Mouse (Mus musculus) intestine, embryonic 14.5 days (tissue): ENCODE measurements around the gene Slpi. TPM values are rescaled to one million over a fixed set of nuclear protein-coding genes. Genes with fewer than 3 reads are reported as not detected.

Experiments used
- ATAC-seq: fragments of 200-750 bp; cut with Nextera tagmentation; replicated peaks from 2 replicates; pipeline ENCODE4 v1.8.0; 2017; ENCODE audit warnings: low read depth, moderate number of reproducible peaks, moderate TSS enrichment, moderate library complexity; ENCODE audit not compliant: low FRiP score, low TSS enrichment
- DNase-seq: peaks from one replicate; pipeline ENCODE4 v3.0.0-alpha.2; 2018; ENCODE audit warnings: low spot score
- H3K27ac ChIP-seq: fragments of 300-500 bp; sonication (generic); 2 replicates; pipeline ENCODE4 v1.5.1; 2014; ENCODE audit warnings: low read depth, mild to moderate bottlenecking, control low read depth
- H3K27me3 ChIP-seq: fragments of 300-500 bp; sonication (generic); replicated peaks from 2 replicates; pipeline ENCODE4 v1.6.1; 2014; ENCODE audit warnings: low read length, control low read depth; ENCODE audit not compliant: control insufficient read depth, insufficient read depth
- H3K36me3 ChIP-seq: fragments of 300-500 bp; sonication (generic); 2 replicates; pipeline ENCODE4 v1.6.1; 2014; ENCODE audit warnings: low read length, control low read depth; ENCODE audit not compliant: control insufficient read depth, insufficient read depth
- H3K4me1 ChIP-seq: fragments of 300-500 bp; sonication (generic); replicated peaks from 2 replicates; pipeline ENCODE4 v1.6.1; 2014; ENCODE audit warnings: low read length, control low read depth, mixed read lengths; ENCODE audit not compliant: control insufficient read depth, insufficient read depth
- H3K4me2 ChIP-seq: fragments of 300-500 bp; sonication (generic); 2 replicates; pipeline ENCODE4 v1.6.1; 2014; ENCODE audit warnings: low read length
- H3K4me3 ChIP-seq: fragments of 300-500 bp; sonication (generic); 2 replicates; pipeline ENCODE4 v1.5.1; 2014; ENCODE audit warnings: low read depth, low read length, control low read depth, mixed read lengths
- H3K9ac ChIP-seq: fragments of 300-500 bp; sonication (generic); 2 replicates; pipeline ENCODE4 v1.6.1; 2014; ENCODE audit warnings: mild to moderate bottlenecking, low read length
- H3K9me3 ChIP-seq: fragments of 300-500 bp; sonication (generic); 2 replicates; pipeline ENCODE4 v1.6.1; 2016; ENCODE audit warnings: low read length, control low read depth; ENCODE audit not compliant: control insufficient read depth
- WGBS: fragments of 180-500 bp; shearing (Covaris S2); extraction: QIAGEN DNeasy Blood & Tissue Kit; methylation state at CpG from one replicate; pipeline ENCODE4 v1.1.7; 2014; 5-methylcytosine and 5-hydroxymethylcytosine counted together
- polyA plus RNA-seq: library from polyadenylated mRNA; unstranded; fragments of >200 nt; fragmentation: Nextera tagmentation; extraction: Ambion mirVana; gene quantifications from 2 replicates; pipeline ENCODE4 v1.2.1, GENCODE M21; 2014

The Slpi gene
- polyA plus RNA-seq, 1 experiment from 2014 or later, result 0.32 TPM

DNA sequence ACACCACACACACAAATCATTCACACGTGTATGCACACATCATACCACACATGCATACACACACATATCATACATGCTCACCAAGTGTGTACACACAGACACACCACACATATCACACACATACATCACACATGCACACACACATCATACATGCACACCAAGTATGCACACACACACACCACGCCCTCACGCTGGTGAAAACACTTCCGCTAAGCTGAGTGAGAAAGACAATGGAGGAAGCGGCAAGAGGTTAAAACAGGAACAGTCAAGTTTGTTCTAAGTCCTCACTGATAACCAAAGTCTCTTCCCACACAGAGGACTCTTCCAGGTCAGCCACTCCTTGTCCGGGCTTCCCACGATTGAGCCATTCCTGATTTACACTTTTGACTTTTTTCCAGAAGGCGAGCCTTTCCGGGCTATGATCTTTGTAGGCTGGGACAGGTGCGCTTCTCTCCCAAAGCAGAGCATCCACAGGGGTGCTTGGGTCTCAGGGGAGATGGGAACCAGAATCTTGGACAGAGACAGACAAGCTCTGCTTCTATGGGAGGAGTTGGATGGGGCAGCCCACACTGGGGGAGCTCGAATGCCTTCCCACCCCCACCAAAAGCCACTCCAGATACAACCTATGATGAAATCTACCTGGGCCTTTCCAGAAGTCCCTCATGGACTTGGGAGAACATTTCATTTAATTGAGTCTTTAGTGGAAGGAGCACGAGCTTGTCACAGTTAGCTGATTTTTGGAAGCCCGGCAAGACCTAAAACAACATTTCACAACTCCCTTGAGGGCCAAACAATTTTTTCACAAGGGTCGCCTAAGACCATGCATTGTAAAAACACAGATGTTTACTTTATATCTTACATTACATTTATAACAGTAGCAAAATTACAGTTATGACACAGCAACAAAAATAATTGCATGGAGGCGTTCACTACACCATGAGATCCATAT, 11.1 kb downstream of the Slpi start:
- Histone ChIP-seq H3K4me3 (no peak overlapping the region), H3K4me1 (no peaks in the 10 kb centered on the region), H3K9me3 (no peaks in the 10 kb centered on the region), H3K27ac (no peak overlapping the region), H3K27me3 (no peaks in the 10 kb centered on the region), H3K4me2 (no peak overlapping the region), H3K36me3 (no peaks in the 10 kb centered on the region), H3K9ac (no peak overlapping the region)
- no peak for ATAC-seq
- 88% methylated on average over 15 of the region's 15 CpGs for WGBS
- DNase-seq, result no peak

DNA sequence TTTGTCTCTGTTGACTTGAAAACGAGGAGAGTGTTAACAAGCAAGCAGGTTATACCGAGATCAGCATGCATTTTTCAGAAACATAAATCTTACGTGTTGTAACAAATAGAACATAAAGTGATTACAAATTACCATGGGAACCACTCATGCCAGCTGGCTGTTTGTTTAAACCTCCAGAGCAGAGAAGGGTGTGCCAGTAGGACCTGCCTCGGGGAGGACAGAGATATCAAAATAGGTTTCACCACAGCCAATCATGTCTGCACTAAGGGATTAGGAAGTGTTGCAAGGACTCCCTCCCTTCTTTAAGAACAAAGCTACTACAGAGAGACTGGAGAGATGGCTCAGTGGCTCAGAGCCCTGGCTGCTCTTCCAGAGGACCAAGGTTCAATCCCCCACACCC, 15.7 kb downstream of the Slpi start:
- no peaks in the 10 kb centered on the region for H3K9me3 ChIP-seq
- H3K36me3 ChIP-seq, result no peaks in the 10 kb centered on the region
- ATAC-seq (no peak), DNase-seq (no peak)
- H3K4me1 ChIP-seq, result no peaks in the 10 kb centered on the region
- H3K4me2 ChIP-seq, result no peak overlapping the region
- no peaks in the 10 kb centered on the region for H3K27me3 ChIP-seq
- no peak overlapping the region for H3K4me3 ChIP-seq
- H3K9ac ChIP-seq, result no peak overlapping the region
- 29% methylated on average over 4 of the region's 4 CpGs for WGBS
- no peak overlapping the region for H3K27ac ChIP-seq

DNA sequence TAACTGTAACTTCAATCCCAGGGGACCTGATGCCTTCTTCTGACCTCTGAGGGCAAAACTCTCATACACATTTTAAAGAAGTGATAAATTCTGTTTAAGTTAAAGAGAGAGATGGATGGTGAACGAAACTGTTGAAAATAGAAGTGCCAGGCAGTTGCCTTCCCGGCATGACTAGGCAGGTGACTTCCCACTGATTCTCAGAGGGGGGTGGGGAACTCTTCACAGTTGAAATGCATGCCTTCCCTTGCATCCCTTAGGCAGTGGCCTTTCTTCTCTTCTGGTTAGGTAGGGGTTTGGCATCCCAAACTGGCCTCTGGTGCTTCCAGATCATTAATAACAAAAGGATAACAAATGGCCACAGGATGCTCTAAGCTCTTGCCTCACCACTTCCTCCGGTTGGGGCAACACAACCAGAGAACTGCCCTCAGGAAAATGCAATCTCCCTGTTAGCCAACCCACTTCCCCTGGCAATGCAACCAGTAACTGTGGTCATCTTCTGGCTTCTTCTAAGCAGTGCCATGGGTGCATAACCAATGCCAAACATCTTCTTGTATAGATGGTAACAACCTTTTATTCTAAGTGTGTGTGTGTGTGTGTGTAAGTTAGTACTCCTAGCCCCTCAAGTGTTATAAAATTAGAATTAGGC, 16.4 kb downstream of the Slpi start:
- no peak overlapping the region for H3K27ac ChIP-seq
- ATAC-seq (no peak), DNase-seq (no peak)
- WGBS, result 15% methylated on average over 3 of the region's 3 CpGs
- H3K4me3 ChIP-seq, result no peak overlapping the region
- H3K4me2 ChIP-seq, result no peak overlapping the region
- no peaks in the 10 kb centered on the region for H3K36me3 ChIP-seq
- no peaks in the 10 kb centered on the region for H3K9me3 ChIP-seq
- no peaks in the 10 kb centered on the region for H3K4me1 ChIP-seq
- H3K9ac ChIP-seq, result no peak overlapping the region
- H3K27me3 ChIP-seq, result no peaks in the 10 kb centered on the region

DNA sequence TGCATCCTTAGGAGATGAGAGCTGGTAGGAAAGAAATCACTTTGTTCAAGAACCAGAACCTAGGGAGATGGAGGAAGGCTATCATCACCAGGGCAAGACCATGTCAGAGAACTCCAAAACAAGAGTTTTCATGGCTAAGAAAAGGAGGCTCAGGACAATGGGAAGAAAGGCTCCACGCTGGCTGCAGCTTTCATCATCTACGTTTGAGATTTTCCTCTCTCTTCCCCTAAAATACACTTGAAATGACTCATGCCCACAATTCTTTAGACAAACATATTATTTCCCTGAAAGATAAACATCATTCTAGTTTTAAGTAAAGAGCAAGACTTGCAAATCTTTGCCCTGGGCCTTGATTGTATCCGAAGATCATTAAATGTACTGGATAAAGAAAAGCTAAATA, 17.5 kb downstream of the Slpi start:
- WGBS, result 78% methylated on average over 3 of the region's 3 CpGs
- Histone ChIP-seq H3K4me3 (no peak overlapping the region), H3K9me3 (no peaks in the 10 kb centered on the region), H3K27ac (no peak overlapping the region), H3K4me1 (no peaks in the 10 kb centered on the region), H3K4me2 (no peak overlapping the region), H3K27me3 (no peaks in the 10 kb centered on the region), H3K9ac (no peak overlapping the region), H3K36me3 (no peaks in the 10 kb centered on the region)
- ATAC-seq (no peak), DNase-seq (no peak)

DNA sequence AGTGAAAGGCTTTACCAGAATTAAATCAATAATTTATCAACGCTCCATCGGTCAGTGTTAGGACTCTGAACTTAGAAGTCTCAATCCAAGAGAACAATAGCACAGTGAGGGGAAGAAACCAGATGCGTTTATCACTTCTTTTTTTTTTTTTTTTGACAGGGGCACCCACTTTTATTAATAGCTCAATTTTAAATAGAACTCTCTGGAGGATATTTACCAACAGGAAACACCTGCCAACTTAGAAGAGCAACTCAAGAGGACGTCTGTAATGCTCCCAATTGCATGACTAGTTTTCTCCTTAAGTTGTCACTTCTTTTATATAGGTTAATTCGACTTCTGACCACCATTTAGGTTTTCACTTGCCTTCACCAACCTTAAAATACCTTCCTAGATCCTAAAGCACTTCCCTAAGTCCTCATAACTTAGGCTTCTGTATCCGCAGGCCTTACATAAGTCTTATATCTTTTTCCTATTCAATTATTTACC, 20.2 kb downstream of the Slpi start:
- Histone ChIP-seq H3K9me3 (no peaks in the 10 kb centered on the region), H3K4me1 (no peaks in the 10 kb centered on the region), H3K4me2 (no peak overlapping the region), H3K4me3 (no peak overlapping the region), H3K27me3 (no peaks in the 10 kb centered on the region), H3K27ac (no peak overlapping the region), H3K9ac (no peak overlapping the region), H3K36me3 (no peaks in the 10 kb centered on the region)
- WGBS, result 80% methylated on average over 6 of the region's 6 CpGs
- no peak for ATAC-seq
- no peak for DNase-seq

DNA sequence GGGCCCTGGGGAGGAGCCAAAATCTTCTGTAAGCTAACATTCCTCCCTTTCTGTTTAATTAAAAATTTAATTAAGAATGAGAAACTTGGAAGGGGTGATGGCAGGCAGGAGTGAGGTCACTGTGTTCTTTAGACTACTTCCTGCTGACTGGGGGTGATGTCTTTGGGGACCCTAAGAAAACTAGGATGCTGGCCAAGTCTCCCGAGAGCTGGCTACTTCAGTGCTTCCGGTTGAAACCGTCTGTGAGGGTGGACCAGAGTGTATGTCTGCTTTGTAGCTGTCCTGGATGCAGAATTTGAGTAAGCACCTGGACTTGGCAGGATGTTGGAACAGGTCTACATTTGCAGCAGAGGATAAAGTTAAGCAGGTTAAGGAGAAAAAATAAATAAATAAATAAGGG, 21.9 kb downstream of the Slpi start:
- no peak for ATAC-seq
- H3K4me2 ChIP-seq, result no peak overlapping the region
- H3K36me3 ChIP-seq, result no peaks in the 10 kb centered on the region
- H3K27me3 ChIP-seq, result no peaks in the 10 kb centered on the region
- H3K4me1 ChIP-seq, result no peaks in the 10 kb centered on the region
- DNase-seq, result no peak
- H3K27ac ChIP-seq, result no peak overlapping the region
- 66% methylated on average over 3 of the region's 3 CpGs for WGBS
- no peak overlapping the region for H3K9ac ChIP-seq
- H3K9me3 ChIP-seq, result no peaks in the 10 kb centered on the region
- no peak overlapping the region for H3K4me3 ChIP-seq

DNA sequence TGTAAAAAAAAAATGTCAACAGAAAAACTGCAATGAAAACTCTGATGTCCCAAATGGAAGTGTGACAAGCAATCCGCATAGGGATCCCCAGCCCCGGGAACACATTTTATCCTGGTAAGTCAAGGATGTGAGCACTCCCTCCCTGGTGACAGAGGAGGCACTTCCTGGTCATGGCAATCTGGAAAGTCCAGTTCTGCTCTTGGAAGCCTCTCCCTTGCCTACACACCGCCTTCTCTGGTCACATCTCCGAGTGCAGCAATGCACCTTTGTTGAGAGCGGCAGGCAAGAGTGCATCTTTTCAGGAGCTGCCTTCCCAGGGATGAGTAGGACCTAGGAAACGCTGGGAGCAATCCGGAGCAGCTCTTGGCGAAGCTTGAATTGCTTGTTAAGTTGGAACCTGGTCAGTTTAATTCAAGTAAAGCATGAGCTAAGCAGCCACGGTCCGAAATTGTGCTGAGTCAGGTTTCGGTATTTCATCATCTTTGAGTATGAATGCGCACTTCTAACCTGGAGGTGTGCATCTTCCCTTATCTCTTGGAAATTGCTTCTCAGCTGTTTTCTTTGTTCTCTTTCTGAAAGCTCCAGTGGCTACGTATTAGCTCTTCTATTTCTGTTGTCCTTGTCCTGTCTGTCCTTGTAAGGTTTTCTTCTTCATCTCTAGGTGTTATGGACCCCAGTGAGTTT, 27.8 kb downstream of the Slpi start:
- Histone ChIP-seq H3K36me3 (no peaks in the 10 kb centered on the region), H3K4me2 (no peak overlapping the region), H3K27ac (no peak overlapping the region), H3K9me3 (no peaks in the 10 kb centered on the region), H3K9ac (no peak overlapping the region), H3K4me1 (no peaks in the 10 kb centered on the region), H3K27me3 (0 out of 2 replicates have a peak, but pooled peaks cover 3% of the 10 kb centered on the region), H3K4me3 (no peak overlapping the region)
- DNase-seq, result no peak
- WGBS, result 31% methylated on average over 13 of the region's 13 CpGs
- no peak for ATAC-seq

DNA sequence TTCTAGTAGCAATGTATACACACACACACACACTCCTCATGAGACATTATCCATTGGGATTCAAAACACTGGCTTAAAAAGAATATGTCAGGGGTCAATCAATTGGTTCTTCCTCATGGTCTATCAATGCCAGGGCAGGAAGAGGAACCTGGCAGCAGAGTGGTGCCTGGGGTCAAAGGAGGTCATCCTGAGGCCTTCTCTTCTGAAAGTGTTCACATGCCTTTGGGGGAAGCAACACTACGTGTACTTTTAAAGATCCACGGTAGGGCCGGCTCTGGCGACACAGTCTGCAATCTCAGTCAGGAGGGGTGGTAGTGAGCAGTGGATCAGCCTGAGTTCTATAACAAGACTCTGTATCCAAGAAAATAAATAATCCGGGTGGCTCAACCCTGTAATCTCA, 29.2 kb downstream of the Slpi start:
- Histone ChIP-seq H3K4me3 (no peak overlapping the region), H3K27ac (no peak overlapping the region), H3K27me3 (0 out of 2 replicates have a peak, but pooled peaks cover 3% of the 10 kb centered on the region), H3K36me3 (no peaks in the 10 kb centered on the region), H3K4me2 (no peak overlapping the region), H3K9me3 (no peaks in the 10 kb centered on the region), H3K9ac (no peak overlapping the region), H3K4me1 (no peaks in the 10 kb centered on the region)
- no peak for ATAC-seq
- DNase-seq, result no peak
- WGBS, result 73% methylated on average over 5 of the region's 5 CpGs
